Mouse (Mus musculus) megakaryocyte, embryonic 14.5 days (primary cell): ENCODE results near the gene Plekhg4. TPM values are rescaled to one million over a fixed set of nuclear protein-coding genes. Genes with fewer than 3 reads are reported as not detected.

Experiments used
- H3K27me3 ChIP-seq: replicated peaks from 2 replicates; pipeline ENCODE3; 2012; ENCODE audit warnings: inconsistent platforms
- H3K36me3 ChIP-seq: replicated peaks from 2 replicates; pipeline ENCODE3; 2012; ENCODE audit warnings: low read length, inconsistent platforms, mixed read lengths
- H3K4me1 ChIP-seq: 2 replicates; pipeline ENCODE4 v1.6.1; 2012; ENCODE audit warnings: inconsistent platforms
- H3K4me3 ChIP-seq: replicated peaks from 2 replicates; pipeline ENCODE3; 2012; ENCODE audit warnings: moderate library complexity, mild to moderate bottlenecking, inconsistent platforms
- H3K9me3 ChIP-seq: 2 replicates; pipeline ENCODE4 v1.6.1; 2012; ENCODE audit warnings: inconsistent platforms
- FLI1 ChIP-seq: IDR thresholded peaks from 2 replicates; pipeline ENCODE4 v1.6.1; 2012; ENCODE audit warnings: low read length, inconsistent platforms, mixed read lengths
- GATA1 ChIP-seq: IDR thresholded peaks from 3 replicates; pipeline ENCODE4 v1.6.1; 2012; ENCODE audit warnings: mixed read lengths, low read length, inconsistent platforms, borderline replicate concordance
- polyA plus RNA-seq: library from polyadenylated mRNA; stranded (reverse); fragments of >175 nt; gene quantifications from 2 replicates; pipeline ENCODE4 v1.2.3, GENCODE M21; 2012; ENCODE audit warnings: low replicate concordance; ENCODE audit not compliant: insufficient read depth

Gene Plekhg4
- polyA plus RNA-seq, 1 experiment: 0.02 TPM

DNA sequence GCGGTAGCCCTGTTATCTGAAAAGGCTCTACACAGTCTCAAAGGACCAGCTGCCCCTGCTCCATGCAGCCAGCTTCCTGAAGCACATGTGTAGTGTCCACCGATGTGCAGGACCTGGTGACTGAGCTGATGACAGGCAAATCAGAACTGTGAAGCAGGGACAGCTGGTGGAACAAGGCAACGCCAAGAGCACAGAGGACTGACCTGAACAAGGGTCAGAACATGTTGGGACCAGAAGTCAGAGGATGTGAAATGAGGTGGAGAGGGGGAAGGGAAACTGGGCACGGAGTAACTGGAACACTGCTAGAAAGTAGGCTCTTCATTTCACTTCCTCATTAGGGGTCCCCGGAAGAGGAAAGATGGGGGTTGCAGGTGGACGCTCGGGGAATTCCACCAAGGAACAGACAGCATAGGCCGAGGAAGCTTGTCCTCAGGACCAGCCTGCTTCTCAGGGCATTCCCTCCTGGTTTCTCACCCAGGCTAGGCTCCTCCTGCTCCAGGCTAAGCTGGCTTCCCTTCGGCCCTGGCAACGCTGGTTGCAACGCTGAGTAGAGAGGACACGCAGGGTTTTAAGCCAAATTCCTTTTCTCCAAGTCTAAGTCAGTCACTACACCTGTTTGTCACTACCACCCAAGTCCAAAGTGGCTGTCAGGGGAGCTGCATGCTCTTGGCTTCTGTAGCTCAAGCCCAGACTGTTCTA is 20.2 kb downstream of the Plekhg4 start:
- no peaks in the 10 kb centered on the region for H3K36me3 ChIP-seq
- H3K4me1 ChIP-seq: peaks cover 24% of the 10 kb centered on the region
- H3K27me3 ChIP-seq: peaks cover 80% of the 10 kb centered on the region
- H3K4me3 ChIP-seq: no peak overlapping the region
- TF ChIP-seq GATA1 (no peak), FLI1 (no peak)
- peaks cover 18% of the 10 kb centered on the region for H3K9me3 ChIP-seq

DNA sequence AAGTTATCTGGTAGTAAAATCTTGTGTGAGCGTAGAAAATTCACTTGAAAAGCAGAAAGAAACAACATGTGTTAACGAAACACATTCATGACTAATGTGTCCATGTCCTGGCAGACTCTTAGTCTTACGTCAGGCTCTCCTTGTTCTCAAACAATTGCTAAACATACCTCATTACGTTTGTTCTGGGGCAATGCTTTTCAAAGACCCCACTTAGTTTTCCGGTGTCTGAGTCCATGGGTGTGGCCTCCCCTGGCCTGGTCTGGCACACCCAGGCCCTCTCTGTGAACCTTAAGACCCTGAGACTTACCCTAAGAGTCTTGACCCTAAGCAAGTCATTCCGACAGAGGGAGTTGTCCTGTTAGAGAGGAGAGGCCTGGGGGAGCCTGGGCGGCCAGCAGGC is 20.8 kb downstream of the Plekhg4 start:
- TF ChIP-seq FLI1 (no peak), GATA1 (no peak)
- Histone ChIP-seq H3K4me3 (no peak overlapping the region), H3K9me3 (peaks cover 20% of the 10 kb centered on the region), H3K27me3 (peaks cover 80% of the 10 kb centered on the region), H3K36me3 (no peaks in the 10 kb centered on the region), H3K4me1 (peaks cover 24% of the 10 kb centered on the region)

DNA sequence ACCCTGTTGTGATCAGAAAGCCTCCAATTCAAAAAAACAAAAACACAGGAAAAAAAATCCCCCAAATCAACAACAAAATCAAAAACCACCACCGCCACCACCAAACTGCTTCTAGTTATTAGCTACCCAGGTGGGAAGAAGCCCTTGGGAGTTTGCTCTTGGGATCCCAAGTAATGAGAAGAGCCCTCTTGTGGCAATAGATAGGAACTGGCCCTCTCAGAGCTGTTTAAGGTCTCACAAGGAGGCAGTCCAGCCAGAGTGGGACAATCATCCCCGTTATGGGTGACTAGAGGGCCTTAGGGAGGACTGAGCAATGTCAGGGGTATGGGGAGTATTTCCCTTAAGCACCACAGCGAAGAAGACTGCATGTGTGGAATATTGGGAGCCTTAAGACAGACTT is 24.7 kb downstream of the Plekhg4 start:
- Histone ChIP-seq H3K27me3 (peaks cover 64% of the 10 kb centered on the region), H3K36me3 (no peaks in the 10 kb centered on the region), H3K9me3 (peaks cover 25% of the 10 kb centered on the region), H3K4me3 (no peak overlapping the region), H3K4me1 (peaks cover 6% of the 10 kb centered on the region; the same call in 1 of the 2 replicates)
- TF ChIP-seq FLI1 (no peak), GATA1 (no peak)

DNA sequence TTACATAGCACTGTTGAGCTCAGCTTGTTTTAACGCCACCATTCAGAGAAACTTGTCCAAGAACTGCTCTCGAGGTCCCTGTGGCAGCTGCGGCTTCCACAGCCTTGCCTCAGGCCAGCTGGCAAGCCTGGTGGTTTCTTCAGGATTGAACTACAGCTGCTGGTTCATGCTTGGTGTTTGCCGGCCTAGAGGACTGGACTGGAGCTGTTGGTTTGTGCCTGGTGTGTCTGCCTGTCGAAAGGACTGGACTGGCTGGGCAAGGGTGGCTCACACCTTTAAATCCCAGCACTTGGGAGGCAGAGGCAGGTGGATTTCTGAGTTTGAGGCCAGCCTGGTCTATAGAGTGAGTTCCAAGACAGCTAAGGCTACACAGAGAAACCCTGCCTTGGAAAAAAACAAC is 26.9 kb downstream of the Plekhg4 start:
- no peaks in the 10 kb centered on the region for H3K4me1 ChIP-seq
- peaks cover 47% of the 10 kb centered on the region for H3K27me3 ChIP-seq
- peaks cover 21% of the 10 kb centered on the region for H3K9me3 ChIP-seq
- TF ChIP-seq FLI1 (no peak), GATA1 (no peak)
- no peaks in the 10 kb centered on the region for H3K36me3 ChIP-seq
- no peak overlapping the region for H3K4me3 ChIP-seq

DNA sequence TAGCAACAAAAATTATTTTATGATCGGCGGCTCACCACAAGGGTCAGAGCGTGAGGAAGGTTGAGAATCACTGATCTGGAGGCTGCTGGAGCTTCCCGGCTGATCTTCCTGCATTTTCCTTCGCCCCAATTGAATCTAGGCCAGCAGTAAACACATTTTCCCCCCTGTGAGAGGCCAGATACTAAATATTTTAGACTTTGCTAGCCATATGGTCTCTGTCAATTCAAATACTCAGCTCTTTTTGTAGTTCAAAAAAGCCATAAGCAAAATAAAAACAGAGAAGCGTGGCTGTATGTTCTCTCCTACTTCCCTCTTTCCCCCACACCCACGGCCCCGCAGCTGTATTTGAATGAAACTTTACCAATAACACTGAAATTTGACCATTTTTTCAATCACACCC is 30.4 kb downstream of the Plekhg4 start:
- TF ChIP-seq GATA1: no peak
- no peak for TF ChIP-seq FLI1
- H3K4me1 ChIP-seq: peaks cover 4% of the 10 kb centered on the region
- H3K36me3 ChIP-seq: no peaks in the 10 kb centered on the region
- H3K9me3 ChIP-seq: peaks cover 18% of the 10 kb centered on the region
- H3K4me3 ChIP-seq: no peak overlapping the region
- H3K27me3 ChIP-seq: peaks cover 41% of the 10 kb centered on the region

DNA sequence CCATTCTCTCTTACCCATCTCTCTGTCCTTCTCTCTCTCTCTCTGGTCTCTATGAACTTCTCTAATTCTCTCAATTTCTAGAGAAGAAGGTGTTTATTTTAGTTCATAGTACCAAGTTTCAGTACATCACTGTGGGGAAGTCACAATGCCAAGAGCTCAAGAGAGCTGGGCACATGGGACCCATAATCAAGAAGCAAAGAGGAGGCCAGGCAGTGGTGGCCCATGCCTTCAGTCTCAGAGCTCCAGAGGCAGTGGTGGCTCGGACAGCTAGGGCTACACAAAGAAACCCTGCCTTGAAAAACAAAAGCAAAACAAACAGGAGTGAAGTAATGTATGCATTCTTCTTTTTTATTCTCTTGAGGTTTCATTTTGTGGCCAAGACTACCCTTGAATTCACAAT is 31.4 kb downstream of the Plekhg4 start:
- Histone ChIP-seq H3K36me3 (no peaks in the 10 kb centered on the region), H3K9me3 (peaks cover 10% of the 10 kb centered on the region)

DNA sequence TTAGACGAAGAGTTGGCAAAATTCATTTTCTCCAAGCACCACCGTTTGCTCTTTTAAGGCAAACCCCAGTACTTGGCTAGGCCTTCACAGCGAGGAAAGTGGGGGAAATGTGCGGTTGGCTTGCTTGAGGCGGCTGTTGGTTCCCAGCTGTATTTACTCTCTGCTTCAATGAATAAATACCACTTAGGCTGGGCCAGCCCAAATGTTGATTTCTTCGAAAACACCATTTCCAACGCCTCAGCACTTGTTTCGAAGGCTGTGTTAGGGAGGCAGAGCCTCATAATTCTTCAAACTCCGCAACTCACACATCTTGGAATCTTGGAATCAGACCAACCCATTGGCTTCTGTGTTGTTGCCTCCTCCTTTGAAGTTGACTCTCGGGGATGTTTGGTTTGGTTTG is 33.3 kb downstream of the Plekhg4 start:
- Histone ChIP-seq H3K4me1 (peaks cover 4% of the 10 kb centered on the region), H3K27me3 (peaks cover 28% of the 10 kb centered on the region), H3K36me3 (no peaks in the 10 kb centered on the region), H3K9me3 (no peaks in the 10 kb centered on the region), H3K4me3 (no peak overlapping the region)
- TF ChIP-seq FLI1 (no peak), GATA1 (no peak)

More for the DNA sequence above, 31.4 kb downstream of the Plekhg4 start:
- TF ChIP-seq GATA1 (no peak), FLI1 (no peak)
- H3K4me1 ChIP-seq: peaks cover 4% of the 10 kb centered on the region
- peaks cover 32% of the 10 kb centered on the region for H3K27me3 ChIP-seq
- no peak overlapping the region for H3K4me3 ChIP-seq

DNA sequence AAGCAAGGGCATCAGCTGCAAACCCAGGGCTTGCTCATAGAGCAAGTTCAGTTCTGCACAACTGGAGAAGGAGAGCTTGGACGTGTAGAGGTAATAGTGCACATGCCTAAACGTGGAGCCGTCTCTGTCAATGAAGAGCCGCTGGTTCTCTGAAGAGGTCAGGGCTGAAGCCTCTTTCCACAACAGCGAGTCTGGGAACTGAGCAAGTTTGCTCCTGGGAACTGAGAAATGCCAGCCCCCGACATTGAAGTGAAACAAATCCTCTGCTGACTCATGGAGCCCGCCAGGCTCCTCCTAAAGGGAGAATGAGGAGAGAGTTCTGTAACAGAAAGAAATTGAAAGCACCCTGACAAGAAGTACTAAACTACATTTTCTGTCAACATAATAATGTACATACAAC is 35.3 kb downstream of the Plekhg4 start:
- TF ChIP-seq FLI1 (no peak), GATA1 (no peak)
- Histone ChIP-seq H3K27me3 (peaks cover 35% of the 10 kb centered on the region), H3K4me3 (peak overlapping the region; percentile 76), H3K9me3 (no peaks in the 10 kb centered on the region), H3K4me1 (peaks cover 8% of the 10 kb centered on the region), H3K36me3 (no peaks in the 10 kb centered on the region)

DNA sequence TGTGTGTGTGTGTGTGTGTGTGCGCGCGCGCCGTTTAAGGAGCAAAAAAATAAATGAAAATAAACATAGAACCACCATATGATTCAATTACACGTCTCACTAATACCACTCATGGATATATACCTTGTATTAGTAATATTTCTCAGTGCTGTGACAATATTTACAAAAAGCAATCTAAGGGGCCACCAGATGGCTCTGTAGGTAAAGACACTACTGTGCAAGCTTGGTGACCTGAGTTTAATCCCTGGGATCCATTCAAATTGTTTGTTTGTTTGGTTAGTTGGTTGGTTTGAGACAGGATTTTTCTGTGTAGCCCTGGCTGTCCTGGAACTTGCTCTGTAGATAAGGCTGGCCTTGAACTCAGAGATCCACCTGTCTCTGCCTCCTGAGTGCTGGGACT is 36.9 kb downstream of the Plekhg4 start:
- Histone ChIP-seq H3K4me3 (no peak overlapping the region), H3K9me3 (no peaks in the 10 kb centered on the region), H3K27me3 (peaks cover 43% of the 10 kb centered on the region), H3K4me1 (peaks cover 16% of the 10 kb centered on the region), H3K36me3 (no peaks in the 10 kb centered on the region)
- no peak for TF ChIP-seq GATA1
- no peak for TF ChIP-seq FLI1

DNA sequence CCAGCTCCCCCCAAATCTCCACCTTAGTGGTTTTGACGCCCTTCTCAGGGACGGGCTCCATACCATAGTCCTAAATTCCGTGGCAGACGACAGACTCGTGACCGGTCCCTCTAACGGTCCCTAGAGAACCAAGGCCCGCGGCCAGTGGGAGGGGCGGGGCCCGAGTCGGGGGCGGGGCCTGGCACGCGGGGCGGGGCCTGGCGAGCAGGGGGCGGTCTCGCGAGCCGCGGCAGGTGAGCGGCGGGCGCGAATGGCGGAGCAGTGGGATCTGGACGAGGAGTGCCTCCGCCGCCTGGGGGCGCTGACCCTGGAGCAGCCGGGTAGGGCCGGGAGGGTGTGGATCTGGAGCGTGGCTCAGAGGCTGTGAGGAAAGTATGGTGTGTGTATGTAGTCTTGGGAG is 40.3 kb downstream of the Plekhg4 start, which contains the start of the genes Kctd19 and Lrrc36:
Kctd19 (minus strand) TSS at position 112 of the 400 bp plus-strand sequence.
Lrrc36 (plus strand) TSS at position 181 of the 400 bp plus-strand sequence.
- no peaks in the 10 kb centered on the region for H3K36me3 ChIP-seq
- peaks cover 13% of the 10 kb centered on the region for H3K4me1 ChIP-seq
- H3K4me3 ChIP-seq: peak within 1 kb of the TSS; percentile 86
- peaks cover 11% of the 10 kb centered on the region for H3K9me3 ChIP-seq
- peaks cover 41% of the 10 kb centered on the region for H3K27me3 ChIP-seq
- TF ChIP-seq GATA1: no peak
- TF ChIP-seq FLI1: no peak

DNA sequence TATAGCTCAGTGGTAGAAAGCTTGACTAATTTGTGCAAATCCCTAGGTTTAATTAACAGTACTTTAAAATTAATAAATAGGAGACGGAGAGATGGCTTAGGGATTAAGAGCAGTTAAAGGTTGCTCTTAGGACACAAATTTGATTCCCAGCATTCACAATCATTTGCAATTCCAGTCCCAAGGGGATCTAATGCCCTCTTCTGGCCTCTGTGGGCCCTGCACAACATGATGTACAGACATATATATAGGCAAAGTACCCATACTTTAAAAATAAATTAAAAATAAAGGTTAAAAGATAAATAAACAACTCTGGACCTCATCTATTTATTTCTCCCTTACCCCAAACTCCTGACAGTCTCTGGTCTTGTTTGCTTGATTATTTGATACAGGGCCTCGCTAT is 45.9 kb downstream of the Plekhg4 start:
- Histone ChIP-seq H3K36me3 (no peaks in the 10 kb centered on the region), H3K9me3 (peaks cover 15% of the 10 kb centered on the region), H3K4me3 (no peak overlapping the region), H3K27me3 (peaks cover 24% of the 10 kb centered on the region), H3K4me1 (peaks cover 1% of the 10 kb centered on the region; the same call in 1 of the 2 replicates)
- no peak for TF ChIP-seq FLI1
- no peak for TF ChIP-seq GATA1
